Mouse (Mus musculus): ENCODE measurements around the gene Zfp444.

Gene Zfp444

GRCm38 (mm10) chr7:6221978-6222377, 50.0 kb downstream of the Zfp444 start, which contains the start of gene Zscan5b:
Gene Zscan5b (plus strand): TSS chr7:6222278.
- no peak for DNase-seq

GRCm38 (mm10) chr7:6228491-6228890, 56.5 kb downstream of the Zfp444 start:
- DNase-seq = peak; percentile 32

- no peak for DNase-seq
Observed at GRCm38 (mm10) chr7:6239787-6240186, 67.8 kb downstream of the Zfp444 start.

- peak; percentile 68 for DNase-seq
Observed at GRCm38 (mm10) chr7:6240841-6241425, 68.9 kb downstream of the Zfp444 start.
